Mouse (Mus musculus): ENCODE results near the gene Prx. TPM values are rescaled to one million over a fixed set of nuclear protein-coding genes. Genes with fewer than 3 reads are reported as not detected.
A peak's percentile ranks its signal among the peaks of the same experiment; 100 is the strongest.

Gene Prx
- polyA plus RNA-seq, 1 experiment from 2014 or later, result 0.59 TPM

- WGBS, result 75% methylated on average over 6 of the region's 6 CpGs
- no peak for ATAC-seq (ENCODE audit: insufficient number of reproducible peaks, insufficient read depth, low FRiP score, low read depth)
- H3K9me3 ChIP-seq (ENCODE audit: control insufficient read depth, low read length), result no peaks in the 10 kb centered on the region
Measured at GRCm38 (mm10) chr7:27460477-27460876, 38.6 kb upstream of the Prx start.

DNA sequence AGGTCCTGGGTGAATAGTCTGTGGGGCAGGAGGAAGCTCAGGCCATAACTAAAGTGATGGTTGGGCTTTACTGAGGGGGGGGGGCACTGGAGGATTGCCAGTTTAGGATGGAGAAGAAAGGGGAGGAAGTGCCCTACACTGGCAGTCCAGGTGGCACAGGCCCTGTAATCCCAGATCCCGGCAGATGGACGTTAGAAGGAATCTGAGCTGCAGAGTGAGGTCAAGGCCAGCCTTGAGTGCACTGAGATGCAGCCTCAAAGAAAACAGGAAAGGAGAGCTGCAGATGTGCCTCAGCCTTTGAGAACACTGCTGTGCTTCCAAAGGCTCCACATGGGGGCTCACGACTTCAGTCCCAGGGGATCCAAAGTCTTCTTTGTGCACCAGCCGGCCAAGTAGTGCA lies 31.5 kb upstream of the Prx start:
- no peak overlapping the region for H3K4me2 ChIP-seq (ENCODE audit: low read length)
- H3K27me3 ChIP-seq (ENCODE audit: control insufficient read depth, insufficient read depth, low read length), result no peaks in the 10 kb centered on the region
- no peak for ATAC-seq (ENCODE audit: insufficient number of reproducible peaks, insufficient read depth, low FRiP score, low read depth)
- H3K4me1 ChIP-seq (ENCODE audit: control insufficient read depth in 2 of 2, insufficient read depth in 2 of 2, low read length in 2 of 2), result 0 out of 4 replicates have a peak, but pooled peaks cover 0 to 6% of the 10 kb centered on the region in 2 experiments
- no peak overlapping the region for H3K9ac ChIP-seq (ENCODE audit: low read length)
- WGBS, result 22% methylated on average over 4 of the region's 4 CpGs
- no peaks in the 10 kb centered on the region for H3K9me3 ChIP-seq (ENCODE audit: control insufficient read depth, low read length)
- H3K27ac ChIP-seq (replicated peaks in 1 of 2; ENCODE audit: control insufficient read depth in 1 of 2, insufficient read depth in 1 of 2, low read depth in 2 of 2, low read length in 2 of 2), result no peak overlapping the region
- H3K36me3 ChIP-seq (ENCODE audit: control insufficient read depth, insufficient read depth, low read length), result 0 out of 2 replicates have a peak, but pooled peaks cover under 1% of the 10 kb centered on the region
- H3K4me3 ChIP-seq (ENCODE audit: control insufficient read depth in 1 of 2, insufficient read depth in 1 of 2, low read depth in 1 of 2, low read length in 2 of 2), result no peak overlapping the region

More at GRCm38 (mm10) chr7:27460477-27460876, 38.6 kb upstream of the Prx start:
- H3K27ac ChIP-seq (replicated peaks in 1 of 2; ENCODE audit: control insufficient read depth in 1 of 2, insufficient read depth in 1 of 2, low read depth in 2 of 2, low read length in 2 of 2), result no peak overlapping the region
- H3K4me3 ChIP-seq (ENCODE audit: control insufficient read depth in 1 of 2, insufficient read depth in 1 of 2, low read depth in 1 of 2, low read length in 2 of 2), result no peak overlapping the region
- no peak overlapping the region for H3K4me2 ChIP-seq (ENCODE audit: low read length)
- 0 out of 2 replicates have a peak, but pooled peaks cover 4% of the 10 kb centered on the region for H3K36me3 ChIP-seq (ENCODE audit: control insufficient read depth, insufficient read depth, low read length)
- no peaks in the 10 kb centered on the region for H3K4me1 ChIP-seq (ENCODE audit: control insufficient read depth in 2 of 2, insufficient read depth in 2 of 2, low read length in 2 of 2)
- no peaks in the 10 kb centered on the region for H3K27me3 ChIP-seq (ENCODE audit: control insufficient read depth, insufficient read depth, low read length)
- H3K9ac ChIP-seq (ENCODE audit: low read length), result no peak overlapping the region

- no peak overlapping the region for H3K27ac ChIP-seq (replicated peaks in 1 of 2; ENCODE audit: control insufficient read depth in 1 of 2, insufficient read depth in 1 of 2, low read depth in 2 of 2, low read length in 2 of 2)
- H3K4me2 ChIP-seq (ENCODE audit: low read length), result no peak overlapping the region
- H3K36me3 ChIP-seq (ENCODE audit: control insufficient read depth, insufficient read depth, low read length), result peaks cover 7% of the 10 kb centered on the region
- no peak overlapping the region for H3K4me3 ChIP-seq (ENCODE audit: control insufficient read depth in 1 of 2, insufficient read depth in 1 of 2, low read depth in 1 of 2, low read length in 2 of 2)
- peaks cover 4 to 16% of the 10 kb centered on the region in 2 experiments; a peak in 3 of 4 replicates for H3K4me1 ChIP-seq (ENCODE audit: control insufficient read depth in 2 of 2, insufficient read depth in 2 of 2, low read length in 2 of 2)
- H3K27me3 ChIP-seq (ENCODE audit: control insufficient read depth, insufficient read depth, low read length), result no peaks in the 10 kb centered on the region
- WGBS, result 87% methylated on average over 11 of the region's 11 CpGs
- H3K9ac ChIP-seq (ENCODE audit: low read length), result no peak overlapping the region
- no peaks in the 10 kb centered on the region for H3K9me3 ChIP-seq (ENCODE audit: control insufficient read depth, low read length)
- no peak for ATAC-seq (ENCODE audit: insufficient number of reproducible peaks, insufficient read depth, low FRiP score, low read depth)
Measured at GRCm38 (mm10) chr7:27471390-27472120, 27.6 kb upstream of the Prx start.

DNA sequence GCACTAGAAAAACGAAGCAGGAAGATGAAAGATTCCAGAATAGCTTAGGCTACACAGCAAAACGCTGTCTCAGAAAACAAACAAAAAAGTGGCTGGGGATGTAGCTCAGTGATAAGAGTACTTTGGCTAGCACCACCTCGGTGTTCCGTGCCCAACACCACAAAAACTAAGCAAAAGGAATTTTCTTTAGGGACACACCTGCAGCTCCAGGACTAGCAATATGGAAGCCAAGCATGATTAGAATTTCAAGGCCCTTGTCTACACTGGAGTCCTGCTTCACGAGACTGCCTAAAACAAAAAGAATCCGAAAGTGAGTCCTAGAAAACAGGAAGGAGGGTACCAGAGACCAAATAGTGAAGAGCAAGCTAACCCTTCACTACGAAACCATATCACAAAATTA lies 26.5 kb upstream of the Prx start:
- Histone ChIP-seq H3K9ac (ENCODE audit: low read length) (peak overlapping the region; percentile 79), H3K4me1 (ENCODE audit: control insufficient read depth in 2 of 2, insufficient read depth in 2 of 2, low read length in 2 of 2) (peaks cover 4 to 15% of the 10 kb centered on the region in 2 experiments; a peak in 3 of 4 replicates), H3K36me3 (ENCODE audit: control insufficient read depth, insufficient read depth, low read length) (peaks cover 17% of the 10 kb centered on the region), H3K4me3 (ENCODE audit: control insufficient read depth in 1 of 2, insufficient read depth in 1 of 2, low read depth in 1 of 2, low read length in 2 of 2) (peak overlapping the region in 1 of 2 experiments; percentile 77; a peak in 2 of 4 replicates), H3K27ac (replicated peaks in 1 of 2; ENCODE audit: control insufficient read depth in 1 of 2, insufficient read depth in 1 of 2, low read depth in 2 of 2, low read length in 2 of 2) (peak overlapping the region; percentile 48 to 93), H3K9me3 (ENCODE audit: control insufficient read depth, low read length) (no peaks in the 10 kb centered on the region), H3K4me2 (ENCODE audit: low read length) (peak overlapping the region; percentile 76), H3K27me3 (ENCODE audit: control insufficient read depth, insufficient read depth, low read length) (no peaks in the 10 kb centered on the region)
- no peak for ATAC-seq (ENCODE audit: insufficient number of reproducible peaks, insufficient read depth, low FRiP score, low read depth)
- 23% methylated on average over 7 of the region's 7 CpGs for WGBS

- peaks cover 21% of the 10 kb centered on the region for H3K36me3 ChIP-seq (ENCODE audit: control insufficient read depth, insufficient read depth, low read length)
- WGBS, result under 1% methylated on average over 36 of the region's 36 CpGs
- no peaks in the 10 kb centered on the region for H3K9me3 ChIP-seq (ENCODE audit: control insufficient read depth, low read length)
- peak within 1 kb of the TSS; percentile 76 for H3K4me2 ChIP-seq (ENCODE audit: low read length)
- H3K27ac ChIP-seq (replicated peaks in 1 of 2; ENCODE audit: control insufficient read depth in 1 of 2, insufficient read depth in 1 of 2, low read depth in 2 of 2, low read length in 2 of 2), result peak within 1 kb of the TSS; percentile 93
- peak within 1 kb of the TSS; percentile 72 to 77 for H3K4me3 ChIP-seq (ENCODE audit: control insufficient read depth in 1 of 2, insufficient read depth in 1 of 2, low read depth in 1 of 2, low read length in 2 of 2)
- H3K9ac ChIP-seq (ENCODE audit: low read length), result peak within 1 kb of the TSS; percentile 79
- no peaks in the 10 kb centered on the region for H3K27me3 ChIP-seq (ENCODE audit: control insufficient read depth, insufficient read depth, low read length)
- peak; percentile 90 for ATAC-seq (ENCODE audit: insufficient number of reproducible peaks, insufficient read depth, low FRiP score, low read depth)
- peaks cover 4 to 13% of the 10 kb centered on the region in 2 experiments; a peak in 3 of 4 replicates for H3K4me1 ChIP-seq (ENCODE audit: control insufficient read depth in 2 of 2, insufficient read depth in 2 of 2, low read length in 2 of 2)
Measured at GRCm38 (mm10) chr7:27473156-27473834, 25.8 kb upstream of the Prx start, which contains the start of gene Sertad3. Gene Sertad3, plus strand, starts transcription at chr7:27473768.

DNA sequence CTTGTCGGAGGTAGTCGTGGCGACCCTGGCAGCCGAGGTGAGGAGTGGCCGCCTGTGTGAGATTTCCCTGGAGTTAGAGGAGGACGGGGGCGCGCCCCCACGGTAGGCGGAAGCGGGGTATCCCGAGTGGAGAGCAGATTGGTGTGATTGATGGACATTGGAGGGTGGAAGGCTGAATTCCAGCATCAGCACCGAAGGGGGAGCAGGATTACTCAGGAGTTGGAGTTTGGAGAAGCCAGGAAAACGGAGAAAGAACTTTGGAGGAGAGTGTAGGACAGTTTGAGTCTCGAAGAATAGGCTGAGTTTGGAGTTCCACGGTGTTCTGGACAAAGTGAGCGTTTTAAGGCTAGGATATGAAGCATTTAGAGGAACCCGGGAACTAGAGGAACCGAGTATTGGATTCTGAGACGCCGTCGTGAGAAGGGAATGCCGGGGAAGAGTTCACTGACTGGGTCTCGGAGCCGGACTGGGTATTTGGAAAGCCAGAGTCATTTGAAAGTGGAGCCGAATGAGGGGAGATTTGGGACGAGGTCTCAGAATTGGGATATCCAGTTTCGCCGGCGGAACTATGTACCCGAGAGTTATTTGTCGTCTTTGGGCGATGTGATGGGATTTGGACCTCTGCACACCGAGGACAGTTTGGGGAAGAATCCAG lies 25.2 kb upstream of the Prx start:
- WGBS, result under 1% methylated on average over 34 of the region's 34 CpGs
- no peaks in the 10 kb centered on the region for H3K27me3 ChIP-seq (ENCODE audit: control insufficient read depth, insufficient read depth, low read length)
- peak overlapping the region; percentile 79 for H3K9ac ChIP-seq (ENCODE audit: low read length)
- H3K4me1 ChIP-seq (ENCODE audit: control insufficient read depth in 2 of 2, insufficient read depth in 2 of 2, low read length in 2 of 2), result peaks cover 4 to 13% of the 10 kb centered on the region in 2 experiments; a peak in 3 of 4 replicates
- no peak; the same call in 1 of the 2 replicates for ATAC-seq (ENCODE audit: insufficient number of reproducible peaks, insufficient read depth, low FRiP score, low read depth)
- H3K36me3 ChIP-seq (ENCODE audit: control insufficient read depth, insufficient read depth, low read length), result peaks cover 21% of the 10 kb centered on the region
- H3K27ac ChIP-seq (replicated peaks in 1 of 2; ENCODE audit: control insufficient read depth in 1 of 2, insufficient read depth in 1 of 2, low read depth in 2 of 2, low read length in 2 of 2), result peak overlapping the region; percentile 93
- H3K4me2 ChIP-seq (ENCODE audit: low read length), result peak overlapping the region; percentile 76
- H3K9me3 ChIP-seq (ENCODE audit: control insufficient read depth, low read length), result no peaks in the 10 kb centered on the region
- peak overlapping the region; percentile 72 to 77 for H3K4me3 ChIP-seq (ENCODE audit: control insufficient read depth in 1 of 2, insufficient read depth in 1 of 2, low read depth in 1 of 2, low read length in 2 of 2)

GRCm38 (mm10) chr7:27474490-27474954 lies 24.6 kb upstream of the Prx start:
- ATAC-seq (ENCODE audit: insufficient number of reproducible peaks, insufficient read depth, low FRiP score, low read depth), result peak; percentile 90
- Histone ChIP-seq H3K27ac (replicated peaks in 1 of 2; ENCODE audit: control insufficient read depth in 1 of 2, insufficient read depth in 1 of 2, low read depth in 2 of 2, low read length in 2 of 2) (peak overlapping the region; percentile 93), H3K9me3 (ENCODE audit: control insufficient read depth, low read length) (no peaks in the 10 kb centered on the region), H3K4me2 (ENCODE audit: low read length) (peak overlapping the region; percentile 76), H3K27me3 (ENCODE audit: control insufficient read depth, insufficient read depth, low read length) (no peaks in the 10 kb centered on the region), H3K36me3 (ENCODE audit: control insufficient read depth, insufficient read depth, low read length) (peaks cover 21% of the 10 kb centered on the region), H3K9ac (ENCODE audit: low read length) (peak overlapping the region; percentile 79), H3K4me3 (ENCODE audit: control insufficient read depth in 1 of 2, insufficient read depth in 1 of 2, low read depth in 1 of 2, low read length in 2 of 2) (peak overlapping the region; percentile 72 to 77), H3K4me1 (ENCODE audit: control insufficient read depth in 2 of 2, insufficient read depth in 2 of 2, low read length in 2 of 2) (peaks cover 4 to 13% of the 10 kb centered on the region in 2 experiments; a peak in 3 of 4 replicates)
- WGBS, result under 1% methylated on average over 23 of the region's 23 CpGs
